Mouse (Mus musculus) lung, adult 2 months (tissue): ENCODE data around the gene Adgre1. TPM values are rescaled to one million over a fixed set of nuclear protein-coding genes. Genes with fewer than 3 reads are reported as not detected.
A peak's percentile ranks its signal among the peaks of the same experiment; 100 is the strongest.

Experiments
- DNase-seq: peaks from one replicate; pipeline ENCODE4 v3.0.0; 2022
- H3K4me1 ChIP-seq: fragments of 200-500 bp; 2 replicates; pipeline ENCODE4 v1.6.1; 2011; ENCODE audit warnings: low read length; ENCODE audit not compliant: control insufficient read depth, insufficient read depth
- H3K4me3 ChIP-seq: fragments of 200-500 bp; replicated peaks from 2 replicates; pipeline ENCODE3; 2011; ENCODE audit warnings: low read depth, mild to moderate bottlenecking, control low read depth, low read length; ENCODE audit errors: extremely low read depth
- CTCF ChIP-seq: fragments of 200-500 bp; IDR thresholded peaks from 2 replicates; pipeline ENCODE4 v1.5.1; 2011; ENCODE audit warnings: mild to moderate bottlenecking, low read length, control low read depth; ENCODE audit not compliant: insufficient read depth
- POLR2A ChIP-seq: fragments of 200-500 bp; IDR thresholded peaks from 2 replicates; pipeline ENCODE4 v1.6.1; 2011; ENCODE audit warnings: low read depth, mild to moderate bottlenecking, control low read depth, low read length, borderline replicate concordance; ENCODE audit errors: extremely low read depth
- WGBS: fragments of 180-500 bp; shearing (Covaris S2); methylation state at CpG from one replicate; pipeline ENCODE4 v1.1.7; 2018; 5-methylcytosine and 5-hydroxymethylcytosine counted together
- polyA plus RNA-seq: library from polyadenylated mRNA; depleted of rRNA; stranded (reverse); fragments of >200 nt; gene quantifications from 2 replicates; pipeline ENCODE4 v1.2.3, GENCODE M21; 2012; rRNA removed

The Adgre1 gene
- polyA plus RNA-seq, 1 experiment: 16.9 TPM

DNA sequence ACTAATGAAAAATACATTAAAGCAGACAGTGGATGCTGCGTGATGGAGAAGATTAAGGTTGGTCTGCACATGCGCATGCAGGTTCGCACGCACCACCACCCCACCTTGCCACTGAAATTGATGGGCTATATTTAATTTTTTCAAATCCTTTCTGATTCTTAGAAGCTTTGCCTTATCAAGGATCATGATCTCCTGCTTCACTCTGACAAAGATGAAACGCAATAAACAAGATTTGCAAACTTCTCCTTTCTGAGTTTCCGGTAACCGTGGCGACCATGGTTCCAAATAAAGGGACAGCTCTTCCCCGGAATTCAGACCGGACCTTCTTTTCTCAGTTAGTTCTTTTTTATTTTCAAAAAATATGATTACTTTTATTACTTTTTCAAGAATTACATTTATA, 20.5 kb upstream of the Adgre1 start:
- WGBS: 72% methylated on average over 10 of the region's 10 CpGs
- TF ChIP-seq CTCF (no peak), POLR2A (no peak)
- no peaks in the 10 kb centered on the region for H3K4me1 ChIP-seq
- H3K4me3 ChIP-seq: no peak overlapping the region
- DNase-seq: no peak

DNA sequence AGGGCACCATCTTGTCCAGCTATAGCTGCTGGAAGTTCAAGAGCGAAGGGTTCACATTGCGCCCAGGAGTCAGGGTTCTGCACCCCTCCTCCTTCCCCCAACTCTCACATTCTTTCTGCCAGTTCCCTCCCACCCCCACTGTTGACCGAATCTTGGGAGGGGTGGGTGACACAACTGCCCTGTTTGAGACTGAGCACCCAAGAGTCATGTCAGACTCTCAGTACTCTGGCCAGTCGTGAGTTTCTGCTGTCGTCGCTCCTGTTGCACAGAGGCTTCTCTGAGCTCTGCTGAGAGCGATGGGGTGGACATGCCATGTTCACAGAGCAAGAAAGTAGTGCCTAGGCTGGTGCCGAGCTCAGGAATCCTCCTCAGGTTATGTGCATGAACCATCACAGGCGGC, 19.2 kb upstream of the Adgre1 start:
- Histone ChIP-seq H3K4me3 (no peak overlapping the region), H3K4me1 (no peaks in the 10 kb centered on the region)
- no peak for DNase-seq
- 57% methylated on average over 9 of the region's 9 CpGs for WGBS
- TF ChIP-seq POLR2A (no peak), CTCF (no peak)

DNA sequence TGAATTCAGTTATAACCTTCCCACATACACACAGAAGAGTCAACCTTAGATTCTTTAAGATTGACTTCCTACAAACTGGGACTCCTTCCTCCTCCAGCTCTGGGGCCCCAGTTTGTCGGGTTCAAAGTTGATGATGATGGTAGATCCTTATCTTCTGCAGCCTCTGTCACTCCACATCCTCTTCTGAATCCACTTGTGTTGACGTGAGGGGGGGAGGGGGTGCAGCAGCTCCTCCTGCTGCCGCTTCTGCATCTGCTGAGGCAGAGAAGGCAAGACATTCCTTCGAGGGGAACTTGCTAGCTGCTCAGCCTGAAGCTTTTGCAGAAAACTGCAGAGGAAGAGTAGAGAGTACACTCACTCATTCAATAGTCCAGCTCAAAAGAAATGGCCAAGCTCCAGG, 16.9 kb upstream of the Adgre1 start:
- 55% methylated on average over 4 of the region's 4 CpGs for WGBS
- DNase-seq: no peak

DNA sequence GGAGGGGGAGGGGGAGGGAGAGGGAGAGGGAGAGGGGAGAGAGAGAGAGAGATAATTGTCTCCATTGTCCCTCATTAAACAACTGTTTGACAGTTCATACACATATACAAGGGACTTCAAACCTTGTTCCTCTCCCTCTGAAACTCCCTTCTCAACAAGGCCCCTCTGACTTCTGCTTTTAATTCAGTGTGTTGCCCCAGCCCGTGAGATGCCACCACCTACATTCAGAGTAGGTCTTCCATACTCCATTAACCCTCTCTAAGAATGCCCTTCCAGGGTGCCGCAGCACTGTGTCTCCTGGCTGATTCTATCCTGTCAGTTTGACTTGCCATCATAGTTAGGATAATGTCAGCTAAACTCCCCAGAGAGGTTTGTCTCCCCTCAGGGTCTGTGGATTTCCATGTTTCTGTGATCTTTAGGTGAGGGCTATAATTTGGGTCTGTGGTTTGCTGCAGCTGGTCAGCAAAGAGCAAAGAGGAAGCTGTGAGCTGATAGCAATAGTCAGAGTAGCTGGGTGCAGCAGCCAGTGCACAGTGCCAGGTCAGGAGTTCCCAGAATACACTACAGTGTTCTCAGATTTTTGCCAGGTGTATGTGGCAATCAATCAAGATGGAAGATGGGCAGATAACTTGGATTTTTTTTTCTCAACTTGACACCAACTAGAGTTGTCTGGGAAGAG, 14.3 kb upstream of the Adgre1 start:
- WGBS: 60% methylated on average over 2 of the region's 2 CpGs
- no peak for TF ChIP-seq CTCF
- no peak for TF ChIP-seq POLR2A
- Histone ChIP-seq H3K4me3 (no peak overlapping the region), H3K4me1 (no peaks in the 10 kb centered on the region; the same call in 1 of the 2 replicates)
- no peak for DNase-seq

More for the DNA sequence above, 16.9 kb upstream of the Adgre1 start:
- Histone ChIP-seq H3K4me1 (no peaks in the 10 kb centered on the region), H3K4me3 (no peak overlapping the region)
- TF ChIP-seq CTCF (no peak), POLR2A (no peak)

DNA sequence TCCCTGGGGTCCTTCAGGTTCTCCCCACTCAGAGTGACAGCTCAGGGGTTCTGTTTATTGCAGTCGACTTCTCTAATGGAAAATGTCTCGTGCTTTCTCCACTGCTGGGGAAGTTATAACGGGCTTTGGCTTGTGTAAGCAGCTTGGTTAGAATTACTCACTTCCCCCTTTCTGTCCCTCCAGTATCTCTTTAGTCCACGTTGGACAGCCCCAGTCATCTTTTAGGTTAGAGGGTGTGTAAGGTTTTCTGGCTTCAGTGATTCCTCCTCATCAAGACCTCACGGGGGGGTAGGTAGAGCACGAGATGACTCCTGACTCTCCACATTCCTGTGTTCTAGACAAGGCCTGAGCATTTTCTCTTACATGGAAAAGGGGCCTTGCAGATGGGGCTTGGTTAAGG, 11.5 kb upstream of the Adgre1 start:
- WGBS: 48% methylated on average over 6 of the region's 6 CpGs
- TF ChIP-seq POLR2A: no peak
- TF ChIP-seq CTCF: no peak
- no peak overlapping the region for H3K4me3 ChIP-seq
- DNase-seq: no peak
- H3K4me1 ChIP-seq: no peaks in the 10 kb centered on the region; the same call in 1 of the 2 replicates

DNA sequence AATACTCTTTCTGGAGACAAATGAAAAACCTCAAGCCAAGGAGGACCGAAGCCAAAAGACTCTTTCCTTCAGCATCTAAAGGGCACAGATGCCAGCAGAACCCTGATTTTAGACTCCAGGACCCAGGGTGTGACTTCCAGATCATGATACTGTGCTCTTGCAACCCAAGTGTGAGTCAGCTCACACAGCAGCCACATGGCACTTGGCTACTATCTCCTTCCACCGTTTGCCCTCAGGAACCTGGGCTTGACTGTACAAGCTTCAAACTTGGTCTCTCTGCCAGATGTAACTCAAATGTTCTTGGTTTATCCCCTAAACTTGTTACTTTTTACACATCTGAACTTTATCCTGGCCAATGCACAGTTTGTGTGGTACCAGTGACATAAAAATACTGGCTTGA, 10.7 kb upstream of the Adgre1 start:
- Histone ChIP-seq H3K4me1 (no peaks in the 10 kb centered on the region; the same call in 1 of the 2 replicates), H3K4me3 (no peak overlapping the region)
- TF ChIP-seq CTCF (no peak), POLR2A (no peak)
- 70% methylated on average over 2 of the region's 2 CpGs for WGBS
- DNase-seq: no peak

DNA sequence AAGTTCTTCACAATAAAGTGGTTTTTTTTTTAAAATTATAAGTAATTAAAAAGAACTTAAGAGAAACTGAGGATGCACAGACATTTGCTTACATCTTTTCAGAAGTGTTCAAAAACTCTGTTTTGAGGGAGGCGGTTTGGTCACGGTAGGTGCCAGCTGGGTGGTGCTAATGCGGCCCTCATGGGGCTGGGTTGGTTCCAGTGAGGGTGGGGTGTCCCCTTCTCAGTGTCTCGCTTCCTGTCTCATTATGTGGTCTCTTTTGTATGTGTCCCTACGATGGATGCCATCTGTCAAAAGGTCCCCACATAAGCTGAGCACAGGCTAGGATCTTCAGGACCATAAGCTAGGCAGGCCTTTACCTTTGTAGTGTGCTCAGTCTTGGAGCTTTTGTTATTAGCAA, 9.4 kb upstream of the Adgre1 start:
- no peak for TF ChIP-seq POLR2A
- TF ChIP-seq CTCF: no peak
- Histone ChIP-seq H3K4me1 (no peaks in the 10 kb centered on the region; the same call in 1 of the 2 replicates), H3K4me3 (no peak overlapping the region)
- WGBS: 57% methylated on average over 5 of the region's 5 CpGs
- DNase-seq: no peak

DNA sequence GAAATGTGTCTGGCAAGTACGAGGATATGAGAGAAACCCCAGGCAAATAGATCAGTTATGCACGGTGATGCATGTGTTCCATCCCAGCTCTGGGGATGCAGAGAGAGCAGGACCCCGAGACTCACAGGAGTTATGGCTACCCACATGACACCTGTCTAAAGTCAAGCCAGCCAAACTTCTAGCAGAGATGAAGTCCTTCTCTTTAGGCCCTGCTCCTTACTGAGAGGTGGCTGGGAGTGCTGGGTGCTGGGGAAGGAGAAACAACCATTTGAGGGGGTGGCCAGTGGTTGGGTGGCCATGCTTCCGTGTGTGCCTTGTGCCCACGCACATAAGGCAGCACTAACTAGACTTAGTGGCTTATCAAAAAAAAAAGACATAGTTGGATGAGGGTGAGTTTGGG, 8.3 kb upstream of the Adgre1 start:
- no peak for DNase-seq
- H3K4me3 ChIP-seq: no peak overlapping the region
- TF ChIP-seq CTCF (no peak), POLR2A (no peak)
- no peaks in the 10 kb centered on the region; the same call in 1 of the 2 replicates for H3K4me1 ChIP-seq
- WGBS: 77% methylated on average over 5 of the region's 5 CpGs

DNA sequence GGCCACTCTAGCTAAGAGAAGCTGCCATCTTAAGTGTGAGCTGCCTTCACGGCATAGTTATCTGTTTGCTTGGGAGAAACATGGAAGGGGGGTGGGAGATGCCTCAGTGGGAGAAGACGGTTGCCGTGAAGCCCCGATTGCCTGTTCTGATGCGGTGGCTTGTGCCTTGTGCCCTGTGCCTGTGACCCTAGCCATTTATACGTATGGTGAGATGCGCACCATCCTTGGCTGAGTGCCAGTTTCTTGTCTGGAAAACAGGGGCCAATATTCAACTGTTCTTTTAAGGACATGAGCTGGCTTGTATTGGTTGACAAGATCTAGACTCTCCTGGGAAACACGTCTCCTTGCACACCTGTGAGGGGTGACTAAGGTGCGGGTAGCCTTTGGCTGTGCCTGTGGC, 7.4 kb upstream of the Adgre1 start:
- H3K4me1 ChIP-seq: no peaks in the 10 kb centered on the region; the same call in 1 of the 2 replicates
- TF ChIP-seq POLR2A: no peak
- TF ChIP-seq CTCF: no peak
- 88% methylated on average over 9 of the region's 9 CpGs for WGBS
- DNase-seq: no peak
- no peak overlapping the region for H3K4me3 ChIP-seq

DNA sequence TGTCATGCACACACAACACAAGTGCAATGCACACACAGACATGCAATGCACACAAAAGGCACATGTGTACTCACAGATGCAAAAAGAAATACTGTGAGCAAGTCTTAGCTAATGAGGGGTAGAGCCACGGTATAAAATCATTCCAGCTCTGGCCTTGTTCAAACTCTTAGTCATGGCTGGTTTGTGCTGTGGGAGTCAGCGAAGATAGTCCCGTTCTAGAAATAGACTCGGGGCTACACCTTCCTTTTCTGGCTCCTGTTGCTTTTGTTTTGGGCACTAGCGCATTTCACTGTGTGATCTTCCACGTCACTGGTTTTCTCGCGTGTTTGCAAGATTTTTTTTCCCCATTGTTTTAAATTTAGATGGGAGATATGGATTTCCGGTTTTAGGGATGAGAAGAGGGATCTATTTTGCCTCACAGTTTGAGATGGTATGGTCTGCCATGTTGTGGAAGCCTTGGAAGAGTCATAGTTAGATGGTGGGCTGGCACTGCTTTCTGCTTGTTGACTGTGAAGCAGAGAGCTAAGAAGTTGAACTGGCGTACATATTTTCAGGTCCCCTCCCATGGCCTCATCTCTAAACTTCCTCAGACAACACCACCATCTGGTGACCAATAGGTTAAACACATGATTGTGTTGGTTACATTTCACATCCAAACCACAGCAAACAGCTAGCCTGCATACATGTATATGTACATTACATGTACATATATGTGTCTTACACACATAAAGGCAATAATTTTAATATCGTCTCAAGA, 1.2 kb downstream of the Adgre1 start:
- TF ChIP-seq POLR2A (no peak), CTCF (no peak)
- 72% methylated on average over 11 of the region's 11 CpGs for WGBS
- H3K4me3 ChIP-seq: peak overlapping the region; percentile 16
- no peaks in the 10 kb centered on the region for H3K4me1 ChIP-seq
- no peak for DNase-seq

Other genes starting within 250 kb of the Adgre1 start
- not detected in 2 replicates for gene Cd70, start 208.9 kb upstream of the Adgre1 start, polyA plus RNA-seq
- gene Tnfsf14, start 164.5 kb upstream of the Adgre1 start, polyA plus RNA-seq: 1.8 and 1.9 TPM in 2 replicates
- gene C3, start 130.6 kb upstream of the Adgre1 start, polyA plus RNA-seq: 254 and 275 TPM in 2 replicates
- 62.1 and 68.2 TPM in 2 replicates for gene Gpr108, start 110.2 kb upstream of the Adgre1 start, polyA plus RNA-seq
- 43.0 and 50.7 TPM in 2 replicates for gene Trip10, start 109.2 kb upstream of the Adgre1 start, polyA plus RNA-seq
- gene Vav1, start 79.6 kb upstream of the Adgre1 start, polyA plus RNA-seq: 8.2 and 12.3 TPM in 2 replicates
- gene Vmn2r120, start 186.8 kb downstream of the Adgre1 start, polyA plus RNA-seq: not detected in 2 replicates